Mouse (Mus musculus): ENCODE data around the gene Tusc2.

Tusc2 gene

GRCm38 (mm10) chr9:107586974-107587832 lies 24.1 kb downstream of the Tusc2 start, which contains the start of gene Ifrd2:
Ifrd2 (plus strand) TSS chr9:107587642.
- in situ Hi-C loops (cut with MboI, MseI): no loop called here

- in situ Hi-C loops (cut with MboI, MseI): no loop called here
Observed at GRCm38 (mm10) chr9:107587833-107588639, 25.0 kb downstream of the Tusc2 start.

GRCm38 (mm10) chr9:107590058-107590772 lies 27.2 kb downstream of the Tusc2 start:
- in situ Hi-C loops (cut with MboI, MseI): no loop called here

- in situ Hi-C loops (cut with MboI, MseI): no loop called here
Observed at GRCm38 (mm10) chr9:107590773-107591060, 27.7 kb downstream of the Tusc2 start.

DNA sequence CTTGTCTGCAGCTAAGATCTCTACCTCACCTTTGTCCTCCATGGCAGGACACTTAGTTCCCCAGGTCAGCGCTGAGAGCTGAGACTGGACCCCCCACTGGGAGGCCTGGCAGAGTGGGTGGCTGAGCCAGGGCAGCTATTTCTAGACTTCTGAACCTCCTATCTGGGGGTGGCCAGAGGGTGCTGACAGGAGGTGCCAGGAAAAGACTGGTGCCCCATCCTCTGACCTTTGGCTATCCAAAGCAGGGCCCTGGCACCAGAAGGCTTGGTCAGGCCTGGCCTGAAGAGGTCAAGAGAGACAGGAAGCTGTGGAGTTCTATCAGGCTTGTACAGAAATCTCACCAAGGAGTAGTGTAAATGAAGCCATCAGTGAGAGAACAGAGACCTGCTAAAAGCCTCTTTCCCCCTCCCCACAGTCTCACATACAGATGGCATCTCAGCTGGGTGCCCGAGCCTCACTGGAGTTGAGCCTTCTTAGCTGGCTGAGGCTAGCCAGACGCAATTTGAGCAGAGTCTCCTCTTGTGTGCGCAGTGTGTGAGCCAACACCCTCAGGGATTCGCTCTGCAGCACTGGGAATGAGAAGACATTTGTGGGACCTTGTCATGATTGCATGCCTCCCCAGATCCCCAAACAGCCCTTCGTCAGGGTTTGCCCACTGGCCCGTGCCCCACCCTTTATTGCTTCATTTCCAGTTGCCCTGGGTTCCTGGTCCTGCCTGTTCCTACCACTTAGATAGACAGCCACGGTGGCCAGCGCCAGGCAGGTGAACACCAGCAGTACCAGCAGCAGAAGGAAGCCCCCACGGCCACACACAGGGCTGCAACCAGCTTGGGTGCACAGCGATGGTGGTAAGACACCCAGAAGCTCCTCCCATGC lies 30.3 kb downstream of the Tusc2 start:
- in situ Hi-C loops (cut with MboI, MseI): no loop called here

GRCm38 (mm10) chr9:107594281-107595062 lies 31.4 kb downstream of the Tusc2 start:
- in situ Hi-C loops (cut with MboI, MseI): no loop called here

- in situ Hi-C loops (cut with MboI, MseI): no loop called here
Observed at GRCm38 (mm10) chr9:107596619-107597569, 33.8 kb downstream of the Tusc2 start.

DNA sequence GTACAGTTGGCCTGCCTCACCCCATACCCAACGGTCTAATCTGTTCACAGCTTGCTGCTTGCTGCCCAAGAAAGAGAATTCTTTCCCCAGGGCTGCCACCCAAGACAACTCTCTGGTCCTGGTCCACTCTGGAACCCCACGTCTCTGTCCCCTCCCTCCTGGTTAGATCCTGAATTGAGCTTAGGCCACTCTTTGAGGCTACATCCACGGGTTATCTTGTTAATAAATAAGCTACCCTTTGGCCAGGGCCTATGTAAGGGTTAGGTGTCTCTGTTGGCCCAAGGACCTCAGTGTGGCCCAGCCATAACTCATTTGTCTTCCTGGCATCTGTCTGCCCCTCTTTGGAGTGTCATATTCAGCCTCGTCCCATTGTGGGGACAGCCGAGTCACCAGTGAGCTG lies 35.3 kb downstream of the Tusc2 start:
- in situ Hi-C loops (cut with MboI, MseI): no loop called here

DNA sequence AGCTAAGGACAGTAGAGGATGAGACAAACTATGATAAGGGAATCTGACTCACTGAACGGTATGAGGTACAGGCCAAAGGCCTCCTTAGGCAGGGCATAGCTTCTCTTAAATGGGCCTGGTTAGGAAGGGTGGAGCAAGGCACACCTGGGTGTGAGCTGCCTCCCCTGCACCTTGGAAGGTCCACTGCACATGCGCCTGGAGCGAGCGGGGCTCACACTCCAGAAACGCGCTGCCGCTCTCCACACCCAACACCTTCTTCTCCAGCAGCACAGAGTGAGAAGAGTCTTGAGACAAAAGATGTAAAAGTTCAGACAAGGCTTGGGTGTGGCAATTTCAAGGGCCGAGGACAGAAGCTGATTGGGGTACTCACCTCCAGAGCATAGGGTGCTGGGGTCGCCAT lies 36.4 kb downstream of the Tusc2 start:
- in situ Hi-C loops (cut with MboI, MseI): no loop called here

- in situ Hi-C loops (cut with MboI, MseI): loop anchor here (5.0 kb wide), 1 partner anchor 42 kb away; no protein-coding TSS in a partner anchor
Observed at GRCm38 (mm10) chr9:107599842-107600241, 36.8 kb downstream of the Tusc2 start.

DNA sequence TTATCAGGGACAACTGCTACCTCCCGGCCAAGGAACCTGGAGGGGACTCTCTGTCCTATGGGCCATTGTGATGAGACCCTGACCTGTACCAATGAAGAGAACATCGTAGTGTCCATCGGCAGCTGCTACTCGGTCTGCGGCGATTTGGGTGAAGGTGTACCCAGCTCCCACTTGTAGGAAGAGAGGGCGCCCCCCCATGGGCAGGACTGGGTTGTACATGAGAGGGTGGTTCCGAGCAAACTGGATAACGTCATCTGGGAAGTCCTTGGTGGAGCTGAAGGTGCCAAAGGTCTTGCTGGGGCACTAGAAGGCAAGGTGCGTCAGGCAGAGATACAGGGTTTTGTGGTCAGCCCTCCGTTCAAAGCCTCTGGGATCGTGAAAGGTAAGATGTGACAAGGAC lies 37.7 kb downstream of the Tusc2 start:
- in situ Hi-C loops (cut with MboI, MseI): loop anchor here (5.0 kb wide), 1 partner anchor 42 kb away; no protein-coding TSS in a partner anchor

GRCm38 (mm10) chr9:107601275-107601674 lies 38.2 kb downstream of the Tusc2 start:
- in situ Hi-C loops (cut with MboI, MseI): loop anchor here (5.0 kb wide), 1 partner anchor 41 kb away; no protein-coding TSS in a partner anchor

DNA sequence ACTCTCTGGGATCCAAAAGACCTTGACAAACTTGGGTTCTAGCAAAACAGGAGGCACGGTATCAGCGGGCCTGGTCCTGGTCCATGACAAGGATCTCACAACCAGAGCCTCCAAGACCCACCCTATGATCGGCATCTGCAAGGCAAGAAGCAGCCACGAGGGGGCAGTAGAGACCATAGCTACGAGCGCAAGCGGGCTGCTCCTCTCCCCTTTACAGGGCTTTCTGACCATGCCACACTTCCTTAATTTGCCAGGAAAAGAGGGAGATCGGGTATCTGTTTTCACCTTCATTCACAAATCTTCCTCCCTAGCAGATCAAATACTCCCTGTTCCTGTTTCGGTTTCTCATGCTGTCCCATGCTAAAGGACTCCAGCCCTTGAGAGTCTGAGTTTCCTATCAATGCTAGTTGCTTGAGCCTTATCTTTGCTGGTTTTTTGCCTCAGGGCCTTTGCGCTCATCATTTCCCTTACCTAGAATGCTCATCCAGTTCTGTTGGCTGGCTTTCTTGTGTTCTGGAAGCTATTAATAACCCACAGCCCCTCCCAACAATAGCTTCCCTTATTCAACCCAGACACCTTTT lies 39.1 kb downstream of the Tusc2 start:
- in situ Hi-C loops (cut with MboI, MseI): loop anchor here (5.0 kb wide), 1 partner anchor 40 kb away; no protein-coding TSS in a partner anchor

DNA sequence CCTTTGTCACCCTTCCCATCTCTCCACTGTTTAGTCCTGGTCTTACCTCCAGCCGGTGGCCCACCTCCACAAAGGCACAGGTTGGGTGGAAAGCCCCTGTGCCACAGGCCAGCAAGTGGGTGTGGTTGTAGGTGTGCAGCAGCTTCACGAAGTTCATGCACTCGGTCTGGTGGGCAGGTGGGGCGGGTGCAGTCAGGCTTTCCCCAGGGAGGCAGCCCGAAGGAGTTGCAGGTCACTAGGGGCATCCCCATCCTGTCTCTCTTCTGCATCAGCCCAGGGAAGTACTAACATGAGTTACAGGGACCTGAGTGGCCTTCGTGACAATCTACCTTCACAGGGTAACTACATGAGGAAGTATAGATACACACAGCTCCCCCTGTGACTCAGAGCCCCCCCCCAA lies 40.2 kb downstream of the Tusc2 start:
- in situ Hi-C loops (cut with MboI, MseI): loop anchor here (5.0 kb wide), 1 partner anchor 39 kb away; no protein-coding TSS in a partner anchor

DNA sequence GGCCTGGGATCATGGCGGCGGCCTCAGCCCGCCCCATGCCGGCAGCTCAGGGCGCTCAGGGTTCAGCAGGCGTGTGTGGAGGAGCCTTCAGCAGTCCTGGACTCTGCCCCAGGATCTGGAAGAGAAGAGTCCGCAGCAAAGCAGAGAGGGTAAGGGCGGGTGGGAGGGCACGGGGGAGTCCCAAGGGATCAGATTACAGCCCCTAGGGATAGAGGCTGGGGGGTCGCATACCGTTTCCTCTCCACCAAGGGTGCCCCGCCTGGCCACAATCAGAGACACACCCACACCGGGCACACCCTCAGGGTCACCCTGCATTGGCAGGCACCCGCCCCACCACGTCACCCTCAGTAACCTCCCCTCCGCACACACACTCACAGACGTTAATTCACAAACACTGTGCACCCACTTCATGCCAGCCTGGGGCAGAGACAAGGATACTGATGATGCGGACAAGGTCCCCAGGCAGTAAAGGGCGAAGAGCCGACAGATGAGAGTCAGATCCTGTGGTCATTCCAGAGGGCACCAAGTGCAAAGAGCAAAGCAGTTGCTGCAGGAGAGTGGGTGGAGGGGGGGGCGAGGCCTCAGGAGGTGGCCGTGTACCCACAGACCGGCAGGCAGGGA lies 42.1 kb downstream of the Tusc2 start:
- in situ Hi-C loops (cut with MboI, MseI): no loop called here

GRCm38 (mm10) chr9:107606591-107606990 lies 43.5 kb downstream of the Tusc2 start:
- in situ Hi-C loops (cut with MboI, MseI): no loop called here

DNA sequence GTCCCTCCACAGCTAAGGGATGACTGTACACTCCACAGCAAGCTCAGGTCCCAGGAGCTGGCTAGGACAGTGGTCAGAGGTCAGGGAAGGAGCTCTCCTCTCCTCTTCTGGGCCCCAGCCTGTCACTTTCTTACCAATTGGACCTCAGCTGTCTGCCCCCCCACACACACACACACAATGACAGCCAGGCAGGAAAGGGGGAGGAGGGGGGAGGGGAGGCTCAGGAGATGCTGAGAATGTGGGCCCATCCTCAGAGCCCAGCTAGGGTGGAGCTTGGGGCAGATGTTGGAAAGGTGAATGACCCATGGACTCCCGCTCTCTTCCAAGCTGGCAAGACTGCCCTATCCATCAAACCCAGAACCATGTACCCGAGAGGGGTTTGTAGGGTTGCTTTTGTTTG lies 44.0 kb downstream of the Tusc2 start:
- in situ Hi-C loops (cut with MboI, MseI): no loop called here

DNA sequence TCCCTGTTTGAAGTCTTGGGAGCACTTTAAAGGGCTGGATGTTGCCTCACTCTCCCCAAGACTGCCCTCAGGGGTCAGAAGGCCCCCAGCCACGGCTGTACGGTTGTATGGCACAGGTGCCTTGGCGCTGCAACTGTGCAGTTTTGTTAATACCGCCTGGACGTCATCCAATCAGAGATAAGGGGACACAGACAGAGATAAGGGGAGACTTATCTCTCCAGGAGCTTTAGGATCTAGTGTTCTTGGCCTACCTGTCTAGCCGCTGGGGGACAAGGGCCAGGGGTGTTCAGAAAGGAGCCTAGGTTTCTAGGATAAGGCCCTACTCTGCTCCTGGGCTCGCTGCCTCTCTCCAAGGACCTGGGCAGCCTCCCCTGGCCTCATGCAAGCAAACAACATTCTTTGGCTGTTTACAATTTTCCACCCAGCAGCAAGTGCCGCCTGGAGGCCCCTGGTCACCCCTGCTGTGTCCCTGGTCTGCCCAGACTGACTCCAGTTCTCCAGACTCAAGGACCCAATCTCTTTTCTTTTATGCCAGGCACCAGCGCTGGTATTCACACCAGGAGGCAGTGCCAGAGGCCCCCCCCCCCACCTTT lies 44.7 kb downstream of the Tusc2 start:
- in situ Hi-C loops (cut with MboI, MseI): no loop called here

Data from regulatory T cell (primary cell).